Mouse (Mus musculus) T-helper 17 cell (primary cell): ENCODE measurements around the gene Oas1d.
"Not testable (repeated sequence)": the region's sequence is repeated elsewhere in the genome, so short reads cannot be mapped to it uniquely, and the experiment has no call there.

Source experiments
- in situ Hi-C, 2 experiments: fragments of 300-600 bp; cut with MboI, MseI; formaldehyde crosslinking; loops; 1 replicate in 1 of 2; 2 replicates in 1 of 2; pipeline ENCODE4 v1.15.1; 2025; ENCODE audit warnings: high pct_unique_total_duplicates in 2 of 2

Oas1d gene

DNA sequence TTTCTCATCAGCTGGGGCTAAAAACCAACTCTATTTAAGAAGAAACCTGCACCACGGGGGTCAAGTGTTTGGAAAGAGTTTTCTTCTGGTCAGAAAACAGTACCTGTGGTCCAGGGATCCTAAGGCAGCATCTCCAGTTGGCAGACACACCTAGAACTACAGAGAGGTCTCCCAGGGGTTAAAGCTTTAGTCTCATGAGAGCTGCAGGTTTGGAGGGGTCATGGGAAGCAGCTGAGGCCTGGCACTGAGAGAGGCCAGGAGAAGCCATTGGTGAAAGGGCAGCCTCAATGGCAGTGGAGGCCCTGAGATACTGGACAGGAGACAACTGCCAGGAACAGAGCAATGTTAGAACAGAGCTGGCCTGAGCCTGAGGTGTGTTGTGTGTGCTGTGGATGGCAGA lies 13.7 kb upstream of the Oas1d start:
- in situ Hi-C loops = no loop called here

DNA sequence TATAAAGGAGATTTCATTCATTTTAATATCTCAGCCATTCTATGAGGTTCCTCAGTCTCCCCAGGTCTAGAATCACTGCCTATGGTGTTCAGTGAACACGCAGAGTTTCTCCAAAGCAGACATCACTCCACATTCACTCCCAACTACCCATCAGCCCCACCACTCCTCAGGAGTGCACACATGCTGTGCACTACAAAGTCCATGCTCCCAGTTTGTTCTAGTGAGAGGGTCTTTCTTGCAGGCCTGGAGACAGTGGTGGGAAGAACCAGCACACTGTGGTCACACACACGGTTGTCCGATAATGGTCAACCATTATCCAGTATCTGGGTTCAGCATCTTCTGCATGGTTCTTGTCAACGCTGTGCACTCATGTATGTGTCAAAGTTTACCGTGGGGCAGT lies 12.3 kb upstream of the Oas1d start:
- in situ Hi-C loops = no loop called here

DNA sequence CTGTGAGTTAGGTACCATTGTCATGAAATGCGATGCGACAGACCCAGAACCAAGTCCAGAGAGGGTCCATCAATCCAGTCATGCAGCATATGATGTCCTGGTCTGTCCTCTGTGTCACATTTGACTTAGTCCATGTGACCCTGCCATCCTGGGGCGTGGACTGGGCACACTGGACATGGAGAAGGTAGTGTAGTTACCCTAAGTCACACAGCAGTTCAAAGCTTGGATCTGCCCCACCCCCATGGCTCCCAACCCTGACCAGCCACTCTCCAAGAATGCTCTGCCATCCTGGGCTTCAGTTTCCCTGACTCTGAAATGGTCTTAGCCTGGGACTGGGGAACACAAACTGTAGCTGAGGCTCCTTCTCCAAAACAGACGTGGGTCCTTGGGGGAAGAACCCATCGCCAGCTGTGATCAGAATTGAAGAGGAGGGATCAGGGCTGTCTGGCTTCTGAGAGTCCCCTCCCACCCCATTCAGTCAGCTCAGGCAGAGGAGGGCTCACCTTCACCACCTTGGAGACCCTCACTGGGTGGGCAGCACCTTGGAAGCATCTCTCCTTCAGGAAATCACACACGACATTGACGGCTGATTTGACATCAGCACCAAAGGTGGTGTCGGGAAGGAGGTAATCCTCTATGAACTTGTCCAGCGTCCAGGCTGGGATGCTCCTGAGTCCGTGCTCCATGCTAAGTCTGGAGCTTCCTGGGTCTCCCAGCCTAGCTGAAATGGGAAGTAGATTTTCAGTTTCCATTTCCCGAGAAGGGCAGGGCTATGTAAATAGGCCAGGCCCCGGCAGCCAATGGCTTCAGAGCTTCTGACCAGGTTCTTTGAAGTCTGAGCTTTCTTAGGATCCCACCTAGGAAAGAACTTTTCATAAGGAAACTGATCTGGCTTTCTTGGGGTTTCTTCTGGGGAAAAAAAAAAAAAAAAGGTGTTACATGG lies 7.3 kb upstream of the Oas1d start, which contains the start of gene Oas1a:
Gene Oas1a, minus strand, starts transcription at position 731 of the 943 bp plus-strand sequence.
- in situ Hi-C loops = not testable (repeated sequence)

GRCm38 (mm10) chr5:120908196-120908920 lies 6.0 kb upstream of the Oas1d start:
- in situ Hi-C loops = no loop called here

DNA sequence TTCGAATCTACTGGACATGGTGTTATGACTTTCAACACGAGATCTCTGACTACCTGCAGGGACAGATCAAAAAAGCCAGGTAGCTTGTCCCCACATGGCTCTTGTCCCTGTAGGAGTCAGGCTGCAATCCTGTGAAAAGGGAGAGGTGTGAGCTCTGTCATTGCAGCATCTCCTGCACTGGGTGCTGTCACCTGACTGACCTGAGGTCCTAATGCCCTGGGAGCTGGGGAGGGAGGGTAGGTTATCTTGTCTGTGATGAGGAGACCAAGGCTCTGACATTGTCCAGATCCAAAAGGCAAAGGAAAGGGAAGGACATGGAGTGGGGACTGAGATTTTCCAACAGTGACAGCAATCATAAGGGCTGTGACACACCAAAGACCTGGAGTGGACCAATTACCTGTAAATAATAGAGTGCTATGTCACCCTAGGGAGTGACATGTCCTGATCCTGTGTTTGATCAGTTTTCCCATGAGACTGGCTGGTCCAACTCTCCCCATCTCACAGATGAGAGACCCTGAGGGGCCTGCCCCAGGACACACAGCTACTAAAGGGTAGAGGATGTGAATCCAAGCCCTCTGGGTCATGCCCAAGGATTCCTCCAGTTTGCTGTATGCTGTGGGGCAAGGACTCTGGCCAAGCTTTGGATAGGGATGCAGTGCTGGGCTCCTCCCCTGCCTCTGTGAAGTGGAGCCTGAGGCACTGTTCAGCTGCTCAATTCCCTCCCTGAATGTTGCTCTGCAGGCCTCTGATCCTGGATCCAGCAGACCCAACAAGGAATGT lies 5.0 kb downstream of the Oas1d start:
- in situ Hi-C loops = not testable (repeated sequence)

- in situ Hi-C loops = no loop called here
Measured at GRCm38 (mm10) chr5:120920296-120920695, 6.0 kb downstream of the Oas1d start.

DNA sequence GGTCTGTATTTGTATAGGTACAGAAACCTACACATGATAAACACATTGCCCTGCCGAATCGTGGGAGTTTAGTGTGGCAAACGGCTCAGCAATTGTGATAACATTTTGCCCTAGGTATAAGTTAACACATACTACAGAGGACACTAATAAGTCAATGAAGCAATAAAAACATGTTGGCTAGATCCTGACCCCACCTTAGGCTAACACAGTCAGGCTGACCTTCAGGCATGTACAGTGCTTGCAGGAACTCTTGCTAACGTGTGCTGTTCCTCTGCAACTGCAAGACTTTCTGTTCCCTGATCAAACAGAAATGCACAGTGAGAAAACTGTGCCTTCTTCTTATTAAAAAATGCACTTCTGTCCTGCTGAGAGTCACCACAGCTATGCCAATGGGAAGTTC lies 9.6 kb downstream of the Oas1d start:
- in situ Hi-C loops = no loop called here

DNA sequence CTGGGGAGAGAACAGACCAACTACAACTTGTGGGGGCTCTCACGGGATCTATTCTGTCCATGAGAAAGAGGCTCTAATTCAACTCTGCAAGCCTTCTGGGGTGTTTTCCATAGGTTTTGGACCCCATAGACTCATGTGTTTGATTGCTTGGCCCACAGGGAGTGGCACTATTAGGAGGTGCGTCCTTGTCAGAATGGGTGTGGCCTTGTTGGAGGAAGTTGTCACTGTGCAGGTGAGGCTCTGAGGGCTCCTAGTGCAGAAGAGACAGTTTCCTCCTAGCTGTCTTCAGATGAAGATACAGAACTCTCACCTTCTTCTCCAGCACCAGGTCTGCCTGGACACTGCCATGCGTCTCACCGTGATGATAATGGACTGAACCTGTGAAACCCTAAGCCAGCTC lies 10.2 kb downstream of the Oas1d start:
- in situ Hi-C loops = not testable (repeated sequence)

DNA sequence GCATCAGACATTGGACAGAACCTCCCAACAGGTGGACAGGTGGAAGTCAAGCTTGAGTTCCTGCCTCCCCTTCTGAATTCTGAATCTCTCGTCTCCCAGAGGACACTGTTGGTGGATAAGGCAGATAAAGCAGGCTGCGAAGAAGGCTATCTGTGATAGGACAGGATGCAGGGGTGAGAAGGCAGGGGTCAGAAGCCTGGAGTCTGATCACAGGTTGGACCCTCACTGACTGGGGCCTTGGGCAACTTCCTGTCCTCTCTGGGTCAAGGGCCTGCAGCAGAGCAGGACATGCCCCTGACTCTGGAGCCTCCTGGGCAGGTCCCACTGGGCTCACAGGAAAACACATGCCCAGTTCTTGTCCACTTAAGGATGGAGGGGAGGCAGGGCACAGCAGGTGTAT lies 12.0 kb downstream of the Oas1d start:
- in situ Hi-C loops = not testable (repeated sequence)

GRCm38 (mm10) chr5:120927036-120927435 lies 12.7 kb downstream of the Oas1d start:
- in situ Hi-C loops = no loop called here

- in situ Hi-C loops = no loop called here
Measured at GRCm38 (mm10) chr5:120933966-120934365, 19.6 kb downstream of the Oas1d start.

GRCm38 (mm10) chr5:120937841-120938240 lies 23.5 kb downstream of the Oas1d start:
- in situ Hi-C loops = no loop called here

- in situ Hi-C loops = no loop called here
Measured at GRCm38 (mm10) chr5:120938586-120938985, 24.2 kb downstream of the Oas1d start.

- in situ Hi-C loops = no loop called here
Measured at GRCm38 (mm10) chr5:120942076-120942475, 27.7 kb downstream of the Oas1d start.

DNA sequence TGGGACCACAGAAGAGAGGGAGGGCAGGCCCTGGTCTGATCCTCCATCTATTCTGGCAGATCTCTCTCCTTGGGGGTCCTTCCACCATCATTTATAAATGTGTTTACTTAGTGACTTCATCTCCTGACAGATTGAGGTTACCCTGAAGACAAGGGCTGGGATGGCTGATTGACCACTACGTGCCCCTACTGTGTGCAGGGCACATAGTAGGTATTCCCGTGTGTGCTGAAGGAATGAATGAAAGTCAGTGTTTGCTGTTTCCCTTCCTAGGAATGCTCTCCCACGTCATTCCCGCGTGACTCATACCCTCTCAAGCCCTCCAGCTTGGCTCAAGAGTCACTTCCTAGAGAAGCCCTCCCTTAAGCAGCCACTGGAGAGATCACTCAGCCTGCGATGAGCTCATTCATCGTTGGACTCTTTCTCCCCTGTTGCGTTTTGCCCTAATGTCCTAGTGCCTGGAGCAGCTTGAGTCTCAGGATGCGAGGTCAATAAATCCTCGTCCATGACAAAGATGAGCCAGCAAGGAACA lies 38.0 kb downstream of the Oas1d start:
- in situ Hi-C loops = no loop called here

GRCm38 (mm10) chr5:120953974-120954373 lies 39.6 kb downstream of the Oas1d start:
- in situ Hi-C loops = no loop called here

- in situ Hi-C loops = loop anchor here in 1 of 2 experiments (5.0 kb wide), 1 partner anchor 106 kb away; no protein-coding TSS in a partner anchor
Measured at GRCm38 (mm10) chr5:120961004-120961403, 46.7 kb downstream of the Oas1d start.

DNA sequence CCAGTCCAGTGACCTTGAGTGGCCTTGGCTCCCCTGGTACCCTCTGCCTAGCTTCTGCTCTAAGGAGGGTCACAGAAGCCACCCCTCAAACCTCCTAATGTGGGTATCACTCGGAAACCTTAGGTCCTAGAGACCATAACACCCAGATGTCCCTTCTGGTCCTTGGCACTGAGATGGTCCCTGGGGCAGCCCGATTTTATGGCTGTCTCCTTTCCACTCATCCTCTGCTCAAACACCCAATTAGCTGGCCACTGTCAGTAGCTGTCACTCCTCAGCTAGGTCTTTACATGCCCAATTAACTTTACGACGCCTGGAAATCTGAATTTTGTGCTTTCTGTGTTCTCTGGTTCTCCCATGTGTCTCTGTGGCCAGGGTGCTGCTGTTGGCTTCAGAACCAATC lies 51.8 kb downstream of the Oas1d start:
- in situ Hi-C loops = no loop called here

- in situ Hi-C loops = no loop called here
Measured at GRCm38 (mm10) chr5:120966894-120967293, 52.6 kb downstream of the Oas1d start.

- in situ Hi-C loops = no loop called here
Measured at GRCm38 (mm10) chr5:120967355-120968133, 53.2 kb downstream of the Oas1d start.

DNA sequence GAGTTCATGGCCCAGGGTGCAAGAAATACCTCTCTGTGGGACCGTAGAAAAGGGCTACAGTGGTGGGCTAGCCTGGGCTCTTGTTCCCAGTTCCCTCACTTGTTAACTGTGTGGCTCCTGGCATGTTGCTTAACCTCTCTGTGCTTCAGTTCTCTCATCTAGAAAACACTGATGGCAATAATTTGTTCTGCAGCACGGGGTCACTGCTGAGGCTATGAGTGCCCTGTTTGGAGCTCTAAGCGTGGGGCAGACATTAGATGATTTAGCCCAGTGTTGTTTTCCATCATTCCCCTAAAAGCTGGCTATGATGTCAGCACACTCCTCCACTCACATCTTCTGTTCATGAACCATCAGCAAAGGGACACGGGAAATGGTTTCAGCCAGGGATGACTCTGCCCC lies 53.8 kb downstream of the Oas1d start:
- in situ Hi-C loops = no loop called here
